Mouse (Mus musculus) mouse trophoblast stem cell (cell line): ENCODE results near the gene Nif3l1.

Experiments used
- in situ Hi-C, 2 experiments: fragments of 300-500 bp; cut with MseI, MboI; formaldehyde crosslinking; loops; 2 replicates in 1 of 2; 3 replicates in 1 of 2; pipeline ENCODE4 v1.15.1; 2025

Nif3l1 gene

GRCm38 (mm10) chr1:58458175-58458574 lies 13.2 kb downstream of the Nif3l1 start:
- in situ Hi-C loops: no loop called here

DNA sequence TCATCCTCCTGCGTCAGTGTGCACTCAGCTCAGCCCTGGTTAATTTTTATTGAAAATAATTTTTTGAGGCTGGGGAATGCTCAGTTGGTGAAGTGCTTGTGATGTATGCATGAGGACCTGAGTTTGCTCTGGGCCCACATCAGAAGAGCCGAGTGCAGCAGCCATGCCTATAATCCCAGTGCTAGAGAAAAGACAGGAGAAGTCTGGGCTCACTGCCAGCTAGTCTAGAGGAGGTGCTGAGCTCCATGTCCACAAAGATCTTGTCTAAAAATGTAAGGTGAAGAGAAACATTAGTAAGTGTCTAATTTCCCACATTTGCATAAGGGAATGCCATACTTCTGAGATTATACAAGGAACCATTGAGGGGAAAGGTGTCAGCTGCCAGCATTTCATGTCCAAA lies 13.9 kb downstream of the Nif3l1 start:
- in situ Hi-C loops: no loop called here

DNA sequence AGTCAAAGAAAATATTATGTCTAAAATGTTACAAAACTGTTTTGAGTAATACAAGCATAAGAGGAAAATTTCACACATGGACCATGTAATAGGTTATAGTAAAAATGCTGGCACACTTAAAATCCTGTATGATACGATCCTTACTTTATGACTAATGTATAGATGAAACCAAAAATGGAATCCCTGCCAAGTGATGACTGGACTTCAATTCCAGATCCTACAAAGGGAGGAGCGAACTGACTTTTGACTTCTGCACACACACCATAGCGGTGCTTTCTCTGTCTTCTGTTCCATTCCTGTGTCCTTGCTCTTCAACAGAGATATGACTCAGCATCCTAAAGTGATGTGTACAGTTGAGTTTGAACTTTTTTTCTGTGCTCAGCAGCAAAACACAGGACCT lies 15.6 kb downstream of the Nif3l1 start:
- in situ Hi-C loops: no loop called here

- in situ Hi-C loops: no loop called here
These were observed 19.0 kb downstream of the Nif3l1 start for GRCm38 (mm10) chr1:58463935-58464334.

- in situ Hi-C loops: no loop called here
These were observed 20.1 kb downstream of the Nif3l1 start for GRCm38 (mm10) chr1:58465042-58465441.

GRCm38 (mm10) chr1:58465561-58465960 lies 20.6 kb downstream of the Nif3l1 start:
- in situ Hi-C loops: no loop called here

GRCm38 (mm10) chr1:58475662-58476061 lies 30.7 kb downstream of the Nif3l1 start:
- in situ Hi-C loops: no loop called here

DNA sequence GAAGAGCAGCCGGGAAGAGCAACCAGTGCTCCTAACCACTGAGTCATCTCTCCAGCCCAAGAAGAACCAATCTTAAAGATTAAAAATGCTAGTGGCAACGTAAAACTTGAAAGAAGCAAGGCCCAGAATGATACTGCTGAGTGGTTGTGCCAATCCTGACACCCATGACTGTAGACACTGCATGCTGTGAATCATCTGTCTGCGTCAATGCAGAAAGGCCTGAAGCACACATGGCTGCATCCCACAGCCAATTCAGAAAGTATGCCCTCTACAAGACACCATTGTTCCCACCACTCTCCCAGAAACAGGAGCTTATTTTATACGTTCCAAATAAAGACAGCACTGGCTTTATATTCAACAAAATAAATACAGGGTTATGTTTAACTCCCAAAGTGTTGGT lies 37.7 kb downstream of the Nif3l1 start:
- in situ Hi-C loops: no loop called here

DNA sequence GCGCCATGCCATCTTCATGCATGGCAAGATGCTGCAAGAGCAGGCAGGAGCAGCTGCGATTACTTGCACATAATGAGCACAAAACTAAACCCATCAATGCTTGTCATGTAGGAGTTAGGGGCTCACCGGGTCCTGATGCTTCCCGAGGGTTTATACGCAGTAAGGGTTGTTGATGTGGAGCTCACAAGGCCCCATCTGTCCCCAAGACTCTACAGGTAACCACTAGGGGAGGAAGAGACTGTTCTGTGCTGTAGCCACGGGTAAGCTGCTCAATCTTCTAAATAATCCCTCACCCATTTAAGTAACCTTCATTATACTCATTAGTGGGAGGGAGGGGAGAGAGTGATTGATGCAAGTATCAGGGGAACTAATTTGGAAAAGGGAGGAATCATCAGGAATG lies 50.7 kb downstream of the Nif3l1 start:
- in situ Hi-C loops: no loop called here

- in situ Hi-C loops: no loop called here
These were observed 52.7 kb downstream of the Nif3l1 start for GRCm38 (mm10) chr1:58497678-58498077.

GRCm38 (mm10) chr1:58498758-58499157 lies 53.8 kb downstream of the Nif3l1 start:
- in situ Hi-C loops: no loop called here

- in situ Hi-C loops: no loop called here
These were observed 58.2 kb downstream of the Nif3l1 start for GRCm38 (mm10) chr1:58503134-58503533.

GRCm38 (mm10) chr1:58503793-58504370 lies 58.9 kb downstream of the Nif3l1 start:
- in situ Hi-C loops: no loop called here

DNA sequence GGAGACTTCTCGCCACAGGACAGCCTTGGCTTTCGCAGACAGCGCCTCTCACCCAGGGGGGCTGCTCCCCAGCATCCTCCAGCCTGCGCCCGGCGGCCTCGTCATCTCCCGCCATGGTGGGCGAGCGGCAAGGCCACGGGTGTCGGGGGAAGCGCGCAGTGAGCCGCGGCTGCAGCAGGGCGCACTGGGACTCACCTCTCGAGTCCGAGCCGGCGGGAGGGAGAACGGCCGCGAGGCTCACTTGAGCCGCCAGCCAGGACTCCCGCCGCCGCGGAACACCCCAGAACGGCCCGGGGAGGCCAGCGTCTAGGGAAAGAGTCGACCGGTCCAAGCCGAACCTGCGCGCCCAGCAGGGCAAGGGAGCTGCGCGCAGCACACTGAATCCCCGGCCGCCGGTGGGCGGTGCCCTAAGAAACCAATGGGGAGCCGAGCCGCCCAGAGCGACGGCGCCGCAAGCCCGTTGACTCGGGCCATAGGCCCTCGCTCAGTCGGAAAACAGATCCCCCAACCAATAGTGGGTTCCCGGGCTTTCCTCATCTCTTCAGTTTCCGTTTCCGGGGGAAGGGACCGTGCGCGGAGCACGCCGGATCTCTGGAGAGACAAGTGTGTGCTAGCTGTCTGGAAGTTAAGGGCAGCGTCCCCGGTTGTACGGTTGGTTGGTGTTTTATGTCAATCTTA lies 59.8 kb downstream of the Nif3l1 start, which contains the start of gene Orc2:
Gene Orc2 (minus strand): TSS at position 533 of the 678 bp plus-strand sequence.
- in situ Hi-C loops: no loop called here

DNA sequence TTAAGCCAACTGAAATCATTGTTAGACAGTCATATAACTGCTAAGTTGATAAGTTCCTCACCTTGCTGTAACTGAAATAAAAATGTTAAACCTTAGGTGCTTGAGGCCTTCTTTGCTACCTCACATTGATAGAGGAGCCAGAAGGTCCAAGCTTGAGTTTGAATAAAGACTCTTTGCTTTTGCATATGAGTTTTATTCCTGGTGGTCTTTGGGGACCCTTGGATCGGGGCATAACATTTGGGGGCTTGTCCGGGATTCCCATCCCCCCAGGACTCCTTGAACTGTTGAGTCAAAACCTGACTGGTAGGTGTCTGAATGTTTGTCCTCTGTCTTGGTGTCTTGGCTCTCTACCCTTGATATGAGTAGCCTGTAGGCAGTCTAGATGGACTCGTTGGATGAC lies 62.3 kb downstream of the Nif3l1 start:
- in situ Hi-C loops: no loop called here
